Mouse (Mus musculus) cerebellum, adult 11-12 months (tissue): ENCODE measurements at regions not wholly inside any gene's neighbourhood (a gene's known extent, or its start where the extent isn't known, plus 50 kb on each side); places are given as distances from the start of the nearest gene placed in this dataset.

Source experiments
- DNase-seq: peaks from one replicate; pipeline ENCODE4 v3.0.0; 2022

DNA sequence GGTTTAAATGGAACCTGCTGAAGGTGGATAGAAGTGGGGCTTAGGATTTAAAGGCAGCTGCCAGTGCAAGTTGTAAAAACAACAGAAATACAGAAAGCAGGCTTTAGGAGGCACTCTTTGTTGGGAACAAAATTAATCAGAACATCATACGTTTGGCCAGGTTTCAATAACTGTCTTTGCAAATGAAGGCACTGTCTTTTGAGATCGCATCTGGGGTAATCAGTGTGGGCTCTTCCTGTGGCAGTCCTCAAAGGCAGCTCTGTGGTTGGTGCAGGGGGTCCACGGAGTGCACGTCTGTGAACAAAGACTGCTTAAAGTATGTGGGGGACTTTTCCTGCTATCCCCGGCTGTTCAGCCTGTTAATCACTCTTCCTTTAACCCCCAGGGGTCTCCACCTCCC is 654.5 kb downstream of the Tmem132b start:
- DNase-seq, result no peak

DNA sequence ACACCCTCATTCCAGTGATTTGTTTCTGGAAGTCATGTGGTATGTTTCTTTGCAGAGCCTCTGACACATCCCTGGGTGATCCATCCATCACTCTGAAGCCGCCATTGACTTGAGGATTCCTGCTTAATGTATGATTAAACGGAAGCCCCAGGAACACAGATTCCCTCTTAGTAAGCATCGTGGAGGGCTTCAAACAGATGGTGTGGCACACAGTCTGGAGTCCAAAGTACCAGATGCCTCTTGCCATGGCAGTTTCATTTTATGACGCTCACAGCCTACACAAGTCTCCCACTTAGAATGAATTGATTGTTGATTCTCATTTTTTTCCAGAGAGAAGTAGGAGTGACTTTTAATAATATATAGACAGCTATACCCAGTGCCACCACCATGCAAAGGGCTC is 668.3 kb downstream of the Tmem132b start:
- DNase-seq, result no peak

GRCm38 (mm10) chr5:126201535-126201934 is 670.0 kb downstream of the Tmem132b start:
- no peak for DNase-seq

- no peak for DNase-seq
Observed at GRCm38 (mm10) chr5:126201996-126202395, 670.4 kb downstream of the Tmem132b start.

DNA sequence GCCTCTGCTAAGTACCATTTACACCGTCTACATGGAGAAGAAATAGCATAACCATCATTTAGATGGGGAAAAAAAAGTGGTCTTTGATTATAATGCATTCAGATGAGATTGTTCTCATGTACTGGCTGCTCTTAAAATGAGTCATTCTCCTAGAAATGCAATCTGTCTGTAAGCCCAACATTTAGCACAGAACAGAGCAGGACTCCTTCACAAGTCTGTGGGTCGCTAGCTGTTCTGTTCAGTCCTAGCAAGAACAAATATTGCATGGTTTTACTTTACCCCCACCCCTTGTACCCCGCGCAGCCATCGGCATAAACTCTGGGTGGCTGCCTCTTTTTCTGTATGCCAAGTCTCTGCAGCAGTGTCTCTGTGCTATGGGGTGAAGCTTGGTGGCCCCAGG is 685.4 kb downstream of the Tmem132b start:
- no peak for DNase-seq

DNA sequence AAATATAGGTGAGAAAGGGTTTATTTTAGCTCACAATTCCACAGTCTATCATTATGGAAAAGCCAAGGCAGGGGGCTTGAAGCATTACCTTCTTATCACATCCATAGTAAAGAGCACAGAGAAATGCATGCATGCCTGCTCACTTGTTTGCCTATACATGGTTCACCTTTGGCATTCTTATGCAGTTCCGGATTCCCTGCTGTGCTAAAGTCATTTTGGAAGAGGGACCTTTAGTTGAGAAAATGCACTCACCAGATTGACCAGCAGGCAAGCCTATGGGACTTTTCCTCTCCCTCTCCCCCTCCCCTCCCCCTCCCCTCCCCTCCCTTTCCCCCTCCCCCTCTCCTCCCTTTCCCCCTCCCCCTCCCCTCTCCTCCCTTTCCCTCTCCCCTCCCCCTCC is 686.2 kb downstream of the Tmem132b start:
- no peak for DNase-seq

DNA sequence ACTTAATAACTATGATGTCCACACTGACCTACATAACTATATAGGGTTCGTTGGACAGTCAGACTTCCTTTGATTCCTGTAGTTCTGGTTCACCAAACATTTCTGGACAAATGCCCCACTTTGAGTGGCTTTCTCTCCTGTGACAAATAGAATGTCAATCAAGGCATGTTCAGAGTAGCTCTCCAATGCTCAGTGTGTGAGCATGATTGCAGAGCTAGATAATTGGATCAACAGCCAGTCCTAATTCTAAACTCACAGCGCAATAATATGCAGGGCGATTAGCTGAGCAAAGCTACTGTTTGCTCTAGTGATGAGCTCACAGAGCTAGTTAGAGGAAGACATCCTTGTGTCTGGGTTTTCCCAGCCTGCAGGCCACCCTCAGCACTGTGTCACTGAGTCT is 692.1 kb downstream of the Tmem132b start:
- no peak for DNase-seq

- DNase-seq, result no peak
Observed at GRCm38 (mm10) chr5:126230768-126231167, 699.2 kb downstream of the Tmem132b start.

- no peak for DNase-seq
Observed at GRCm38 (mm10) chr5:126238071-126238470, 706.5 kb downstream of the Tmem132b start.

DNA sequence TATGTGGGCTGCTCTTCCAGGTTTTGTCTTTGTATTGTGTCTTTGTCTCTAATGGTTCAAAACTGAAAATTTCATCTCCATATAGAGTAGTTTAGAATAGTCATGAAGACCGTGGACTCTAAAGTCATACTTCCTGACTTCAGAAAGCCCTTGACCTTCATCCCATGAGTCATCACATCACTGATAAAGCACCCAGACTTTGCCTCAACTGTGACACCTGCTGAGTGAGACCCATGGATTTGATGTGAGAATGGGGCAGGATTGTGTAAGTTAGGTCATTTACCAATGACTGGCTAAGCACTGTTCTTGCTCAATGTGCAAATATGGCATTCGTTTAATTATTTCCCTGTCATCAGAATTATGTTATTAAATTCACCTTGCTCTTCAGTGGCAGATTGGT is 714.2 kb downstream of the Tmem132b start:
- DNase-seq, result no peak

DNA sequence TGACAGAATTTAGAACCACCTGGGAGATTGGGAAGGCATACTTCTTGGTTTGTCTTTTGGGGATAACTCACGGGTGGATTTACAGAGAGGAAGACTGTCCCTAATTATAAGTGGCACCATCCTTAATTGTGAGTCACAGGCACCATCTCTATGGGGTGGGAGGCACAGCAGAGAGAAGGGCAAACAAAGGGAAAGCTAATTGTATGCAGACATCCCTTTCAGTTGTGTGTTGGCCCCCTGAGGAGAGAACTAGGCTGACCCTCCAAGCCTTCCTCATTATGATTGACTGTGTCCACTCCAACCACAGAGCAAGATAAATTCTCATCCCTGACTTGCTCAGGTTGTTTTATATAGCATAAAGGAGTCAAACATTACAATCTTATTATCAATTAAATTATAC is 718.8 kb downstream of the Tmem132b start:
- no peak for DNase-seq

DNA sequence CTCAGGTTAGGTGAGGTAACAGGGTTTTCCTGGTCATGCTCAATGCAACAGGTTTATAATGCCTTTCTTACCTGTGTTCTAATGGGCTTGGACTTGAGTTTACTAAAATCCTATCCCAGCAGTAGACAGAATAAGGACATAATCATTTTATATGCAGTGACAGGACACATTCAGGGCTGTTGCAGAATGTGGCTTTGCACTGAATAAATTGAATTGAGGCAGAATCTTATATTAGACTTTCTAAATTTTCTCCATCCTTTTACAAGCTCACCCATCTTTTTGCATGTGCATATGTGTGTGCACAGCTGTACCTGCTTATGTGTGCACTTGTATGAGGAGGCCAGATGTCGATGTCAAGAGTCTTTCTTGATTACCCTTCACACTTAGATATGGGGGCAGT is 723.1 kb downstream of the Tmem132b start:
- no peak for DNase-seq

DNA sequence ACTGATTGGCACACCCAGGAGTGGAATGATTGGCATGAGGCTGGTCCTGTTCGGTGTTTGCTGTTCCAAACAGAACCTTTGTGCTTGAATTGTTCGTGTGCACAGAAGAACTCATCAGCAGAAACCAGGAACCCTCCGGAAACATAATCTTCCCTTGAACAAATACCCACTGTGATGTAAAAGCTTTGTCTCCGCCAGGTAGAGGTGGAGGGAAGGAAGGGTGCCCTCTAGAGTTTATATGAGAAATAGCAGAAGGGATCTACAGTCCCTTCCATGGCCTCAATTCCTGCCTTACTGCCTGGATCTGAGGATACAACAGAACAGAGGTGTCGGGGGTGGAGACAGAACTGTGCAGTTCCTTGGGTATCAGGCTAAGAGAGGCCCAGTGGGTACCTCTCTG is 726.3 kb downstream of the Tmem132b start:
- DNase-seq, result no peak

- DNase-seq, result no peak
Observed at GRCm38 (mm10) chr5:126266471-126266870, 734.9 kb downstream of the Tmem132b start.

DNA sequence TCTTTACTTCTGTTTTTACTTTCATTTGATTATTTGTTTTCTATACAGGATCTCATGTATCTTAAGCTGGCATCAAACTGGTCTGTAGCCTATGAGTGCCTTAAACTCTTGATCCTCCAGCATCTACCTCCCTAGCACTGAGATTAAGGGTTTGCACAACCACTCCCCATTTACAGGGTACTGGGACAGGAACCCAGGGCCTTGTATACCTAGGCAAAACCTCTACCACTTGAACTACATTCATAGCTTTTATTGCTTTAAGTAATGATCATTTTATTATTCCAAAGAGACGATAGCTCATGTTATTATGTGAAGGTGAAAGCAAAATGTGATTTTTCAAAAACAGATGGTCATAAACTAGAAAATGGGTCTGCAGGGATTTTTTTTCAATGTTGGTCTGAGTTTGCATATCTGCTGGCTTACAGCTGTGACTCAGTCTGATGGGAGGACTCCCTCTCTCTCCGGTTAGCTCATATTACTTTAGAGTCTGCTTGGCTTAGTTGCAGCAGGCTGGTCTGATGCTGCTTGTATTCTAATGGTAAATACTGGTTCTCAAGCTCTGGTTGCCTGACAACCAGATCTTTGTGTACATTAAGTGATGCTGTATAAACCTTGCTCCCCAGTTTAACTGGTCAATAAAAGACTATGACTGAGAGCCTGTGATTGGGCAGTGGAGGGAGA is 735.5 kb downstream of the Tmem132b start:
- DNase-seq, result no peak

- no peak for DNase-seq
Observed at GRCm38 (mm10) chr5:126268592-126268991, 737.0 kb downstream of the Tmem132b start.

GRCm38 (mm10) chr5:126274316-126274715 is 742.7 kb downstream of the Tmem132b start:
- DNase-seq, result no peak

GRCm38 (mm10) chr5:126281057-126281728 is 749.6 kb downstream of the Tmem132b start:
- DNase-seq, result no peak

DNA sequence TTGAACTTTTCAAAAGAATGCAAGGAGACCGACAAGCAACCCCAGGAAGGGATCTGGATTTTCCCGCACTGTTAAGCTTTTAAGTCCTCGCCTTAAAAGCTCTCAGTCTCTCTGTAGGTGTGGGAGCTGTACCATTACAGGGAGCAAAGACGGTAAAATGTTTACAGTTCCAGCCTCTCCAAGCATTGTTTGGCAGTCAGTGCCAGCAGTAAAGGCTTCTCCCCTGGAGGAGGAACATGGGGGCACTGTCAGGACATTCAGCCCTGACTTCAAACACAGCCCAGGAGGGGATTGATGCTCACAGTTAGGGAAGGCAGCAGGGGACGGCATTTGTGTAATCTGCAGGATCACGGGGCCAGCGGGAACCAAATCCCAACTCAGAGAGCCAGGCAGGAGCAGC is 750.2 kb downstream of the Tmem132b start:
- DNase-seq, result no peak

DNA sequence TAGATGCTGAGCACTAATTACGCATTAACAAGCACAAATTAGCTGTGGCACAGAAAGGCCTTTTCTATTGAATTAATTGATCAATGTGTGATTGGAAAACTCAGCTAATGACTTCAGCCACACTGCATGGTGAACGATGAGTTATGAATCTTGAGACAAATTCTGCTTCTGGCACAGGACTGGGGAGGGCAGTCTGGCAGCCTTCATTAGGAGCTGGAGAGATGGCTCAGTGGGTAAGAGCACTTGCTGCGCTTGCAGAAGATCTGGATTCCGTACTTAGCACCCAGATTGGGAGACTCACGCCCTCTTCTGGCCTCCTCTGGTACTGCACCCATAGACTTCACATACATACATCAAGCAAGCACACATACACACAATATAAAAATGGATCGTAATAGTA is 793.3 kb downstream of the Tmem132b start:
- no peak for DNase-seq

DNA sequence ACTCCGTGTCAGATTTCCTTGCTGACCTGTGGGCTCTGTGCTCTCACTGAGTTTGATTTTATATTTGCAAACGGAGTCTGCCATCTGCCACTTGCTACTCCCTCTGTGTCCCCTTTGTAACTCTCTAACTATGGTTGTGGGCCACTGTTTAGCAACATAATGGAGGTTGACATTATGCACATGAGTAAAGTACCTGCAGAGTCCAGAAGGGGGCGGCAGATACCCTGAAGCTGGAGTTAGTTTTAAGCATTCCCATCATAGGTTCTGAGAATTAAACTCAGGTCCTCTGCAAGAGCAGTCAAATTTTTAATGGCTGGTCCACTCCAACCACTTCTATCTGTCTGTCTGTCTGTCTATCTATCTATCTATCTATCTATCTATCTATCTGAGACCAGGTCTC is 796.7 kb downstream of the Tmem132b start:
- DNase-seq, result no peak

DNA sequence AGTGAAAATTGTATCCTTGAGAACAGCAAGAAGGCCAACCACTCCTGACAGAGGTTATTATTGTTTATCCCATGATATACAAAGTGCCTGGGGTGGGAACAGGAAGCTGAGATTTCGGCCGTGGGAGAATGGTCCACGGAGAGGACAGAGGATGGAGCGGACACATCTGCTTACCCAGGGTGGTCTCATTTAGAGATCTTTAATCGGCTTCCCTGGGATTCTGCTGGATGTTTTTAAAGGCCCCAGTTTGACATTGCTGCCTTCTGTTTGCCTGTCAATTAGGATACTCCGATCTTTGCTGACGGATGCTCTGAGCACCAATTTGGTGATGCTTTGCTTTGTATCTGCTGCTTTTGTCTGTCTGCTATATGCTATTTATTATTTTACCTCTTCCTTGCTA is 803.5 kb downstream of the Tmem132b start:
- DNase-seq, result no peak

DNA sequence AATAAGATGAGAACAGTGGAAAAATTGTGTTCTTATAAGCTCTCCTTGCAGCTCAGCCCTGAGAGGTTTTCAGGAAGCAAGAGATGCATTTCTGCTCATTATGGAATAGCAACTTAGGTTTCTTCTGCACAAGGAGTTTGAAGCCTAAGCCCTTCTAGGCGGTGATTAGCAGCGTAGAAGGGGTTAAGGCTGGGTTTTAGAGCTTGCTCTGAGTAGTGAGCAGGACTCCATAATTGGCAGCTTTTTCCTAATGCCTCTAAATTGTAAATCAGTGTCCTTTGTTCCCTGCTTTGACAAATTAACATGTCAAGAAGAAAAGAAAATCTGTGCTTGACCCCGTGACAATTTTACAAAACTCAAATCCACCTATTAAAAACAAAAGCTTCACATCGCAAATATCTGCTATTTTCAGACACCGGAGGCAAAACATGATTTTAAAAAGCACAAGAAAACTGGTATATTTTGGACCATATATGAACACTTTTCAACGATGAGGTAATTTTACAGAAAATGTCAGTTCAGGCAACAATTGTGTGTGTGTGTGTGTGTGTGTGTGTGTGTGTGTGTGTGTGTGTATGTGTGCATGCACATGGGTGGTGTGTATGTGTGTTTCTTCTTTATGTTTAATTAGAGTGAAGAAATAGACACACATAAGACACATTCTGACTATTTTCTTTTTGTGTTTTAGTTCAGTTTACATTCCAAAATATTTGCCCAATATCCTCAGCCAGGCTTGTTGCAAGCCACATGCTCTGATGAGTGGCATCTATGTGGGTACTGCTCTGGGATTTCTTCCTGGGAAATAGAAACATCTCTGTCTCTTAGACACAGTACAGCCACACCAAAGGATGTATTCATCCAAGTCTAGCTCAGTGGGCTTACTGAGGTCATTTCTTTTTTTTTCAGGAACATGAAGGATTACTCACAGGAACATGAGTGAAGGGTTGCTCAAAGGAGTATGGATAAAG is 804.3 kb downstream of the Tmem132b start:
- DNase-seq, result no peak

DNA sequence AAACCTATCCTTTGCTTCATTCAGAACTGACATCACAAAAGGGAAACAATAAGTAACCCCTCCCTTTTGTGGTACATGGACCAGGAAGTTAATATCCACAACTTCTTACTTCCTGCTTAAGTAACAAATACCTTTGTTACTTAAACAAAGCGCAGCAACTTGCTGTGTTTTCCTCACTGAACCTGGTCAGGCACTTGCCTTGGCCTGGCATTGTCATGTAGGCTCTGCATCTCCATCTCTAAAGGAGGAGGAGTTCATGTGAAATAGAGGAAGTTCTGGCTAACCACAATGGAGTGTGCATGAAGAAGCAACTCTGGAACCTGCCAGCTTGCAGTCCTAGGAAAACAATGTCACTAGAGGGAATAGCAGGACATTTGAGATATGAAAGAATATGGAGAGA is 806.3 kb downstream of the Tmem132b start:
- no peak for DNase-seq
